Mouse (Mus musculus) forebrain, embryonic 16.5 days (tissue): ENCODE measurements around the gene Gm15127. TPM values are rescaled to one million over a fixed set of nuclear protein-coding genes. Genes with fewer than 3 reads are reported as not detected.
"Not testable (repeated sequence)": the region's sequence is repeated elsewhere in the genome, so short reads cannot be mapped to it uniquely, and the experiment has no call there.

Experiments
- ATAC-seq: fragments of 200-750 bp; cut with Nextera tagmentation; 2 replicates; pipeline ENCODE4 v1.8.0; 2017; ENCODE audit warnings: mild to moderate bottlenecking, moderate library complexity
- H3K27ac ChIP-seq: fragments of 300-500 bp; sonication (generic); 2 replicates; pipeline ENCODE4 v1.5.1; 2014; ENCODE audit warnings: low read length, control low read depth
- H3K27me3 ChIP-seq: fragments of 300-500 bp; sonication (generic); replicated peaks from 2 replicates; pipeline ENCODE4 v1.6.1; 2014; ENCODE audit warnings: low read length; ENCODE audit not compliant: control insufficient read depth, insufficient read depth
- H3K36me3 ChIP-seq: fragments of 300-500 bp; sonication (generic); 2 replicates; pipeline ENCODE4 v1.6.1; 2014; ENCODE audit not compliant: control insufficient read depth, insufficient read depth
- H3K4me1 ChIP-seq: fragments of 300-500 bp; sonication (generic); replicated peaks from 2 replicates; pipeline ENCODE4 v1.6.1; 2014; ENCODE audit warnings: low read length; ENCODE audit not compliant: control insufficient read depth, insufficient read depth
- H3K4me2 ChIP-seq: fragments of 300-500 bp; sonication (generic); 2 replicates; pipeline ENCODE4 v1.6.1; 2014; ENCODE audit warnings: mild to moderate bottlenecking, low read length, control low read depth
- H3K4me3 ChIP-seq: fragments of 300-500 bp; sonication (generic); replicated peaks from 2 replicates; pipeline ENCODE4 v1.5.1; 2014; ENCODE audit warnings: mild to moderate bottlenecking, low read length, control low read depth
- H3K9ac ChIP-seq: fragments of 300-500 bp; sonication (generic); replicated peaks from 2 replicates; pipeline ENCODE4 v1.6.1; 2014; ENCODE audit warnings: low read depth, low read length, control low read depth
- H3K9me3 ChIP-seq: fragments of 300-500 bp; sonication (generic); 2 replicates; pipeline ENCODE4 v1.6.1; 2016; ENCODE audit warnings: low read length; ENCODE audit not compliant: control insufficient read depth
- WGBS: fragments of 180-500 bp; shearing (Covaris S2); extraction: QIAGEN DNeasy Blood & Tissue Kit; methylation state at CpG from one replicate; pipeline ENCODE4 v1.1.7; 2014; 5-methylcytosine and 5-hydroxymethylcytosine counted together
- polyA plus RNA-seq: library from polyadenylated mRNA; unstranded; fragments of >200 nt; fragmentation: Nextera tagmentation; extraction: Ambion mirVana; gene quantifications from 2 replicates; pipeline ENCODE4 v1.2.1, GENCODE M21; 2015

Gene Gm15127
- not detected in 2 replicates for polyA plus RNA-seq

DNA sequence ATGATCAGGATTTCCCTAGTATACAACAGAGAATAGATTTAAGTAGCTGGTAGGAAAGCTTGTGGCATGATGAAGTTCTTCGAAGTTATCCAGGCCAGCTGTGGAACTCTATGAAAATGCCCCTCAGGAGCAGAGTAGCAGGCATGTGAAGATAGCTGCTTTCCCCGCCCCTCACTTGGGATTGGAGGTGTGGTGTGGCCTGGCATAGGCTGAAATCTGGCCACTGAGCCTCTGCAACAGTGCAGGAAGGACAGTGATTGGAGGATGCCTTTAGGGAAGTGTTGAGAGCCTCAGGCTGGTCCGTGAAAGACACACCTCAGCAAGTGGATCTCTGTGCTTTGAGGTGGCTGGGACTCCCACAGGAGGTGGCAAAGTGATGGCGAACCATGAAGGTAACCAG is at the start of gene Gm15127:
Gene Gm15127 (plus strand): TSS at position 301 of the 400 bp plus-strand sequence.
- H3K4me2 ChIP-seq, H3K9ac ChIP-seq, ATAC-seq, H3K27me3 ChIP-seq, H3K4me1 ChIP-seq, H3K27ac ChIP-seq, H3K36me3 ChIP-seq, H3K9me3 ChIP-seq, H3K4me3 ChIP-seq: not testable (repeated sequence)
- WGBS: 87% methylated on average over 2 of the region's 4 CpGs

DNA sequence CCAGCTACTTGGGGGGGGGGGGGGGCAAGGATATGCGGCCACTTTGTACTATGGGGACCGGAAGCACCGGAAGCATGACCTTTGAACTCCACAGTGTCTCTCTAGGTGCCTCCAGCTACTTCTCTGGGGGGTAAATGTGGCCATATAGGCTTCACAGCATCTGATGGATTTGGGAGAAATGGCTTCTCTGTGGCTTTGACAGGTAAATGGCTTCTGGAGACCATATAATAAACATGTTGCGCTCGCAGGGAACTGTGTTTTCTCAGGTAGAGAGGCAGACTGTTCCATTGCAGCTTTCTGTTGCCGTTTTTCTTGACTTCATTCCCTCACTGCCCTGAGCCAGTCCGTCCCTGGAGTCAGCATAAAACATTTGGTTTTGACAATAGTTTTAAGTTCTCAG is 48.3 kb upstream of the Gm15127 start, which contains the start of gene Gm8334:
Gene Gm8334 (minus strand): TSS at position 101 of the 400 bp plus-strand sequence.
- H3K9ac ChIP-seq, H3K4me2 ChIP-seq, H3K36me3 ChIP-seq, H3K27me3 ChIP-seq, ATAC-seq, H3K4me3 ChIP-seq, H3K27ac ChIP-seq, H3K4me1 ChIP-seq, H3K9me3 ChIP-seq: not testable (repeated sequence)
- 97% methylated on average over 3 of the region's 7 CpGs for WGBS

- not testable (repeated sequence) for H3K4me1 ChIP-seq, H3K4me3 ChIP-seq, H3K4me2 ChIP-seq, H3K36me3 ChIP-seq, H3K27me3 ChIP-seq, H3K27ac ChIP-seq, ATAC-seq, H3K9ac ChIP-seq, H3K9me3 ChIP-seq
- 23% methylated on average over 1 of the region's 1 CpGs for WGBS
Measured at GRCm38 (mm10) chrX:148676290-148676689, 12.9 kb downstream of the Gm15127 start.

Other genes with a start within 250 kb of the Gm15127 start
- not detected in 2 replicates for gene Gm15114, start 174.6 kb upstream of the Gm15127 start, polyA plus RNA-seq
- not detected in 2 replicates for gene Gm8334, start 48.4 kb upstream of the Gm15127 start, polyA plus RNA-seq
- gene Luzp4, start 194.0 kb downstream of the Gm15127 start, polyA plus RNA-seq: not detected in 2 replicates